Mouse (Mus musculus): ENCODE measurements around the gene Clpx.

DNA sequence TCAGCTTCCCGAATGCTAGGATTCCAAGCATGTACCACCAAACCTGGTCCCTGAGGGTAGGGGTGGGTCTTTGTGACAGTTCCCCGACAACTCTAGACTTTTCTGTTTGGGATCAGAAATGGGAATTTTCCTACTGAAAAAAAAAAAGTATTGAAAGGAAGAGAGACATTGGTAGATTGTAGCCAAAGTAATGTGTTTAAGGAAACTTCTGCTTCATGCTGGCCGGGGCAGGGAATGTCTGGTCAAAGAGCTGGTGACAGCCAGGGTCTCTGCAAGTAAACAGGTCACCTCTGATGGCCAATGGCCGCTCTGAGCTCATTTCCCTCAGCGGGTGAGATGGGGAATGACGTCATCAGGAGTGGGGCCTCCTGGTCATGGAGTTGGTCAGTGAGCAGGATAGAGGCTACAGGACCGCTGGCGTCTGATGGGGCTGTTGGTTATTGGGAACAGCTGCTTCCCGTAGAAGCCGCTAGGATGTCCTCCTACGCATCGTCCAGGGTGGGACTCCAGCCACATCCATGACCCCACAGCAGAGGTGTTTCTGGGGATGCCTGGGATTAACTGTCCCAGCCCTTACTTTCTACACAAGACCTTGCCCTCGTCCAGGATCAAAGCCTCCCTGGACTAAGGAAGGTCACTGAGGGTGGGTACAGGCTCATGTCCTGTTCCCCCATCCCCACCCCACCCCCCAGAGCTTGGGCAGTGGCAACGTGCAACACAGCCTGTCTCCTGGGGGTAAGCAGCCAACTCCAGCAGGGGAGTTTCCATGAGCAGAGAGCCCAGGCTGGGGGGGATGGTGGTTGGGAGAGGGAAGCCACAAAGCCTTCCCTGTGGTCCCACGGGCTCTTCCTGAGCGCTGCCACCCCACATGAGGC lies 46.3 kb upstream of the Clpx start:
- TF ChIP-seq EP300 (optimal IDR thresholded peaks at IDR 0.05) (no peak), CTCF (IDR thresholded peaks at IDR 0.05; ENCODE audit: low read depth) (no peak)

Data from stomach, postnatal 0 days (tissue).